Mouse (Mus musculus) brain, embryonic 14.5 days (tissue): ENCODE results near the gene Iqch. TPM values are rescaled to one million over a fixed set of nuclear protein-coding genes. Genes with fewer than 3 reads are reported as not detected.
A peak's percentile ranks its signal among the peaks of the same experiment; 100 is the strongest.

ENCODE experiments used
- DNase-seq: peaks from one replicate; pipeline ENCODE4 v3.0.0-alpha.2; 2011; ENCODE audit warnings: low read depth
- CTCF ChIP-seq: fragments of 200-500 bp; IDR thresholded peaks from 2 replicates; pipeline ENCODE4 v1.5.1; 2012; ENCODE audit warnings: inconsistent platforms, mild to moderate bottlenecking, moderate library complexity, borderline replicate concordance; ENCODE audit not compliant: insufficient read depth, insufficient read length; ENCODE audit errors: extremely low read depth
- POLR2A ChIP-seq: fragments of 200-500 bp; IDR thresholded peaks from 2 replicates; pipeline ENCODE4 v1.6.1; 2012; ENCODE audit warnings: mild to moderate bottlenecking, inconsistent platforms, borderline replicate concordance; ENCODE audit not compliant: poor library complexity, insufficient read depth, insufficient read length, severe bottlenecking; ENCODE audit errors: extremely low read depth
- polyA plus RNA-seq: library from polyadenylated mRNA; depleted of rRNA; stranded (reverse); fragments of >200 nt; gene quantifications from 2 replicates; pipeline ENCODE4 v1.2.3, GENCODE M21; 2012

Gene Iqch
- polyA plus RNA-seq, 1 experiment: 0.11 TPM

DNA sequence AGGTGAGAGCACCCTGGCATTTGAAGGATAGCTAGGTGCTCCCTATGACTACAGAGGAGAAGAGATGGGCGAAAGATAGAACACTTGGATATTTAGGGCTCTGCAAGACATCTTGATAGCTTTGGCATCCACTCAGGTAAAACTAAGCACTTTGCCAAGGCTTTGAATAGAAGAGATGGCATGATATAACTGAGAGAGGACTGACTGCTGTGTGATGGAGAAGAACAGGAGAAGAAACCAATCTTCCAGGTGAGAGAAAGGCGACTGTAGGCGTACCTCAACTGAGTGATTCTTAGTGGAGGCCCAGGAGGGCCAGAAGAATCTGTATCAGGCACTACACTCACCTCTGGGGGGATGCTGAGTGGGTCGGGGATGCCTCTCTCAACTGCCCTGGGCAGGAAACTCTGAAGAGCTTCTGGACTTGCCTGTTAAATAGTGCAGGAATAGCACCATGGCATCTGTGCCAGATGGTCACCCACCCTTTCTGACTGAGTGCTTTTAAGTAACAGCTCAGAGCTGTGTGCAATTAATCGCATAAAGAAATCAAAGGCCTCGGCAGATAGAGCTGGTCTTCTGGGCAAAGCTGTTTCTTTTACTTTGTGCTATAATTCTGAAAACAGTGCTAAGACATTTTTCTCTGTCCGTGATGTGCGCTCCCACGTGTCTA lies 22.9 kb upstream of the Iqch start:
- TF ChIP-seq POLR2A (no peak), CTCF (no peak)
- peak; percentile 50 for DNase-seq

- TF ChIP-seq POLR2A: no peak
- no peak for TF ChIP-seq CTCF
- DNase-seq: no peak
Measured at GRCm38 (mm10) chr9:63623895-63624569, 21.7 kb upstream of the Iqch start.

GRCm38 (mm10) chr9:63617967-63618366 lies 15.7 kb upstream of the Iqch start:
- DNase-seq: no peak
- TF ChIP-seq POLR2A: no peak
- no peak for TF ChIP-seq CTCF

- TF ChIP-seq CTCF (no peak), POLR2A (no peak)
- DNase-seq: no peak
Measured at GRCm38 (mm10) chr9:63614018-63614985, 12.0 kb upstream of the Iqch start.

GRCm38 (mm10) chr9:63613569-63613968 lies 11.3 kb upstream of the Iqch start:
- TF ChIP-seq POLR2A: no peak
- TF ChIP-seq CTCF: no peak
- DNase-seq: no peak

DNA sequence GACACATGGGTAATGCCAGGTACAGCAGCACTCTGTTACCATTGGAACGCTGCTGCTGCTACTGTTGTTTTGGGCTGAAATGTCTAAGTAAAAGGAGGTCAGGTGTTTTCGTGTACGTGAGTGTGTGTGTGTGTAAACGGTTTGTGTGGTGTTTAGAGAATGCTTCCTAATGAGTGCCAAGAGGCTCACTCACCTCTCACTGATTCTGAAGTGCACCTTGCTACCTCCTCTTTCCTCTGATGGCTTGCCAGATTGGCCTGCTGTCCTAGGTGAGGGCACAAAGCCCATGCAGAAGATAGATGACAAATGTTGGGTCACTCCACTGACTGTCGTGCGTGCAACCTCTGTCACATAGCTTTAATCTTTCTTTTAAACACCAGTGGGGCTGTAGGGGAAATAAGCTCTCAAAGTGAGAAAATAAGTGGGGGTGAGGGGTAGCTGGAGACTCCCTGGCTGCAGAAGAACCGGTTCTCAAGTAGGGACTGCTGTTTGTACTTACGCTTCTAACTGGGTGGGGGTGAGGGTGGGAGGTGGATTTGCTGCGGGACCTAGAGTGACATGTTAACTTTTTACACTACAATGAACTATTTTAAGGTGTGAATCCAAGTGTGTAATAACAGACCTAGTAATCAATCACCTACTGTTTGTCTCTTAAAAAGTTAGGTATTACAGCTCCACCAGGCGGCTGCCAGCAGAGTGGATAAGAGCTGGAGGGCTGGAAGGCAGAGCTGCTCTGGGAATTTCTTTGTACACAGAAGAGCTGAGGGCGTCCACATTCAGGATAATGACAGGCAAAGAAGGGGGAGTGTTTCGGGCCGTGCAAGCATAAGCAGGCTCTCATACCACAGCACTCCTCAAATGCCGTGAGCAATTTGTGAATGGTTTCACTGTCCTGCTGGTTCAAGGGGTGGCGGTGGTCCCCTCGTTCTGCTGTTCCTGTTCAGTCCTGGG lies 10.5 kb upstream of the Iqch start:
- TF ChIP-seq CTCF: peak; percentile 56; the same call in 1 of the 2 replicates
- no peak for TF ChIP-seq POLR2A
- peak; percentile 85 for DNase-seq

DNA sequence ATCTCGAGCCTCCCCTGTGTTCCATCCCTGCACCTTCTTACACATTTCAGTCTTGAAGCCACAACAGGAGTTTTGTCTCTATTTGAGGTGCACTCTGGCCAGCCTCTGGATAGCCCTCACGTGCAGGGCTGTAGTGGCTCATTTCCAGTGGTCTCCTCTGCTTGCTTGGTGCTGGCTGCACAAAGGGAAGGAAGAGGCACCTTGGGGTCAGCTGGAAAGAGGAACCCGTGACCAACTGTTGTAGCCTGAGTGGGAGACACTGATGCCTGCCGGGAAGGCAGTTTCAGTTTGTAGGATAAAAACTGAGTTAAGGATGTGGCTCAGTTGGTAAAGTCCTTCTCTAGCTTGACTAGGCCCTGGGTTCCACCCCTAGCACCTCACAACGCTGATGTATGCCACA lies 9.7 kb upstream of the Iqch start:
- DNase-seq: no peak
- no peak for TF ChIP-seq POLR2A
- no peak for TF ChIP-seq CTCF

DNA sequence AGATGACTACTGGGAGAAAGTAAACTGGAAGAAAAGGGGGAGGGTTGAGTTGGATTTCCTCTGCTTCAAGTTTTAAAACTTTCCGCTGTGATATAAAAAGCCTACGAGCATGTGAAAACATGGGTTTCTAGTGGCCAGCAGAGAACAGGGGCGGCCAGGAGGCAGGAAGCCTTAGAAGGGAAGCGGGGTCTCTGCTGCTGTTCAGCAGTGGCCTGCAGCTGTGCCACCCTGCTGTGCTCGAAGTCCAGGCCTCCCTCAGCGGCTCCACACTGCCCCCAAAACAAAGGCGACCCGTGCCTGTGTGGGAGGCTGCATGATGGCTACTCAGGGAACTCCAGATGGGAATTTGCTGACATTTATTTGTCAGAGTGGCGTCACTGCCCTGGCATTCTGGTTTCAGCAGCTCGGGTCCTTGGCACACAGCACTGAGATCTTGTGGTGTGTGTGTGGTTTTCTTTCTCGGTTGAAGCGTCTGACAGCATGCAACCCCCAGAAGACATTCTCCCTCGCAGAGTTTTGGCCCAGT lies 8.6 kb upstream of the Iqch start:
- DNase-seq: peak; percentile 62
- TF ChIP-seq POLR2A (no peak), CTCF (no peak)

GRCm38 (mm10) chr9:63610231-63610630 lies 7.9 kb upstream of the Iqch start:
- DNase-seq: no peak
- no peak for TF ChIP-seq POLR2A
- TF ChIP-seq CTCF: 0 out of 2 replicates have a peak, but pooled peaks have one; percentile 9

GRCm38 (mm10) chr9:63609776-63610175 lies 7.5 kb upstream of the Iqch start:
- no peak for TF ChIP-seq POLR2A
- no peak for DNase-seq
